Comparison of ENCODE assay signal across 10 mouse cellular contexts in genomic region chr2:173046582-173047297, GRCm38 (mm10). TPM values are rescaled to one million over a fixed set of nuclear protein-coding genes. Genes with fewer than 3 reads are reported as not detected.
A peak's percentile ranks its signal among the peaks of the same experiment; 100 is the strongest.
DNase-seq lines count a peak whose midpoint lies in the region; TF ChIP-seq lines count a peak whose summit lies in the region.
"Had no signal": no experiment of that assay in that cellular context is flagged by ENCODE, and none has a peak within 500 bp of the region (broad histone marks: within the 10 kb centered on the region; RNA-seq: fewer than 3 reads in every experiment).

No protein-coding gene starts in this region.

- peak; percentile 10 for DNase-seq in adrenal gland, postnatal 10 days
- no peak for DNase-seq in adrenal gland, postnatal 36 days
- peak; percentile 70 for DNase-seq in liver
- peak; percentile 84 for DNase-seq in skeletal muscle tissue, adult 2 months (ENCODE audit: low read depth, low spot score)
- DNase-seq in layer of hippocampus, adult 18-20 months (ENCODE audit: low spot score in 2 of 2): no peak
- no peak for DNase-seq in left cerebral cortex, postnatal 4 days
- DNase-seq in layer of hippocampus, postnatal 10 days (ENCODE audit: low spot score in 2 of 2): no peak
- DNase-seq: layer of hippocampus, postnatal 36 days had no signal

- no peak for TF ChIP-seq CTCF in bone marrow macrophage, adult 2 months (IDR thresholded peaks at IDR 0.05; ENCODE audit: low read depth, low read length)

- H3K4me3 ChIP-seq in bone marrow macrophage, adult 2 months (ENCODE audit: insufficient read depth, low read length): peak overlapping the region; percentile 18
- H3K4me3 ChIP-seq: embryonic facial prominence, embryonic 12.5 days had no signal

- peaks cover 20% of the 10 kb centered on the region for H3K4me1 ChIP-seq in bone marrow macrophage, adult 2 months (ENCODE audit: control insufficient read depth, insufficient read depth, low read length)

- peak overlapping the region; percentile 16 for H3K27ac ChIP-seq in bone marrow macrophage, adult 2 months (ENCODE audit: insufficient read depth, low read depth, low read length)
- H3K27ac ChIP-seq: embryonic facial prominence, embryonic 12.5 days had no signal

- intact Hi-C loops in left cerebral cortex, postnatal 4 days (cut with DNase I): loop anchor here (2.0 kb wide), 1 partner anchor 48 kb away; no protein-coding TSS in a partner anchor

- TF ChIP-seq POLR2A in bone marrow macrophage, adult 2 months (IDR thresholded peaks at IDR 0.05; ENCODE audit: borderline replicate concordance, low read depth, low read length): no peak

RNA-seq across cellular contexts. Expression of gene Rbm38, which starts 26.4 kb away (rescaled TPM):
- total RNA-seq in adrenal gland, postnatal 10 days (2021): 10 to 100 TPM; 25.3 to 39.6 TPM
- total RNA-seq in adrenal gland, postnatal 36 days (2021): 10 to 100 TPM; 20.8 to 30.0 TPM
- 14.6 and 16.3 TPM in 2 replicates for polyA plus RNA-seq in bone marrow macrophage, adult 2 months (2012; ENCODE audit: insufficient read depth, insufficient read length, missing spikeins)
- total RNA-seq in layer of hippocampus, adult 18-20 months (2021): 1 to 10 TPM; 4.5 to 4.7 TPM
- 1 to 10 TPM; 7.5 to 8.1 TPM for total RNA-seq in left cerebral cortex, postnatal 4 days (2021)
- total RNA-seq in layer of hippocampus, postnatal 10 days (2021): 1 to 10 TPM; 4.4 to 6.3 TPM

RNA-seq across cellular contexts. Expression of gene Rae1, which starts 46.8 kb away (rescaled TPM):
- total RNA-seq in adrenal gland, postnatal 10 days (2021): 10 to 100 TPM; 51.6 to 54.8 TPM
- total RNA-seq in adrenal gland, postnatal 36 days (2021): 10 to 100 TPM; 64.8 to 66.1 TPM
- 28.4 and 30.4 TPM in 2 replicates for polyA plus RNA-seq in bone marrow macrophage, adult 2 months (2012; ENCODE audit: insufficient read depth, insufficient read length, missing spikeins)
- 10 to 100 TPM; 70.3 to 75.5 TPM for total RNA-seq in layer of hippocampus, adult 18-20 months (2021)
- 10 to 100 TPM; 85.7 to 98.0 TPM for total RNA-seq in left cerebral cortex, postnatal 4 days (2021)
- 10 to 100 TPM; 75.3 to 83.2 TPM for total RNA-seq in layer of hippocampus, postnatal 10 days (2021)

Comparison
In these comparisons a context has a peak if more than half of its experiments do, and no peak if none do; other contexts are left out.
1. DNase-seq: peak in adrenal gland, postnatal 10 days (single experiment), liver (single experiment) and skeletal muscle tissue, adult 2 months (single experiment); none in adrenal gland, postnatal 36 days (0 of 2), layer of hippocampus, adult 18-20 months (0 of 2), left cerebral cortex, postnatal 4 days (single experiment) and layer of hippocampus, postnatal 10 days (0 of 2).